Mouse (Mus musculus) heart, embryonic 15.5 days (tissue): ENCODE data around the gene Itpr3. TPM values are rescaled to one million over a fixed set of nuclear protein-coding genes. Genes with fewer than 3 reads are reported as not detected.

Experiments used
- ATAC-seq: fragments of 200-750 bp; cut with Nextera tagmentation; replicated peaks from 2 replicates; pipeline ENCODE4 v1.8.0; 2017; ENCODE audit warnings: low read depth, moderate TSS enrichment; ENCODE audit not compliant: insufficient number of reproducible peaks, insufficient read depth, low FRiP score
- H3K27ac ChIP-seq: fragments of 300-500 bp; sonication (generic); 2 replicates; pipeline ENCODE4 v1.5.1; 2015; ENCODE audit warnings: mild to moderate bottlenecking, inconsistent platforms
- H3K27me3 ChIP-seq: fragments of 300-500 bp; sonication (generic); 2 replicates; pipeline ENCODE4 v1.6.1; 2015; ENCODE audit warnings: inconsistent platforms
- H3K36me3 ChIP-seq: fragments of 300-500 bp; sonication (generic); 2 replicates; pipeline ENCODE4 v1.6.1; 2015; ENCODE audit warnings: mild to moderate bottlenecking, inconsistent platforms
- H3K4me1 ChIP-seq: fragments of 300-500 bp; sonication (generic); replicated peaks from 2 replicates; pipeline ENCODE4 v1.6.1; 2015; ENCODE audit warnings: inconsistent platforms
- H3K4me2 ChIP-seq: fragments of 300-500 bp; sonication (generic); 2 replicates; pipeline ENCODE4 v1.6.1; 2015; ENCODE audit warnings: inconsistent platforms, mild to moderate bottlenecking, moderate library complexity
- H3K4me3 ChIP-seq: fragments of 300-500 bp; sonication (generic); 2 replicates; pipeline ENCODE4 v1.5.1; 2015; ENCODE audit warnings: mild to moderate bottlenecking, inconsistent platforms
- H3K9ac ChIP-seq: fragments of 300-500 bp; sonication (generic); 2 replicates; pipeline ENCODE4 v1.6.1; 2015; ENCODE audit warnings: mild to moderate bottlenecking, inconsistent platforms
- H3K9me3 ChIP-seq: fragments of 300-500 bp; sonication (generic); replicated peaks from 2 replicates; pipeline ENCODE4 v1.6.1; 2016; ENCODE audit warnings: inconsistent platforms
- WGBS: fragments of 180-500 bp; shearing (Covaris S2); methylation state at CpG from one replicate; pipeline ENCODE4 v1.1.7; 2015; ENCODE audit warnings: mixed read lengths; 5-methylcytosine and 5-hydroxymethylcytosine counted together
- microRNA-seq: library from miRNA; unstranded; fragments of <30 nt; microRNA quantifications from one replicate; pipeline ENCODE4, GENCODE M21; 2016
- polyA plus RNA-seq: library from polyadenylated mRNA; unstranded; fragments of >200 nt; fragmentation: Nextera tagmentation; extraction: Ambion mirVana; gene quantifications from 2 replicates; pipeline ENCODE4 v1.2.1, GENCODE M21; 2015

Itpr3 gene
- polyA plus RNA-seq, 1 experiment from 2014 or later = 1.4 TPM

DNA sequence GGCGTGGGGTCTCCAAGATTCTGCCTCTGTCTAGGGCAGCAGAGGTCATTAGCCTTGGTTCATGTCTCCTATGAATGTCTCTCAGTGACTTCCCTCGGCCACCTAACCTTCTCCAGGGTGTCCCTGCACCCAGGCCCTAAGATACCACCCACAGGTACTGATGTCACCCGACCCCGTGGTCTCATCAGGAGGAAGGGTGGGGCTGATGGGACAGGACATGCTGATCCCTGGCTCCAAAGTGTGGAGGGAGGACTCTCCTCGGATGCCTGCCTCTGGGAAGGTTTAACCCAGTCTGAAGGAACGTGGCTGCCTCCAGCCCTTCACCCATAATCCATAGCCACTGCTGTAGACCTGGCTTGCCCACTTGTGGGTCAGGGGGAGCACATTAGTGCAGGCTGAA is 109.8 kb downstream of the Itpr3 start:
- H3K4me2 ChIP-seq = no peak overlapping the region
- H3K36me3 ChIP-seq = no peaks in the 10 kb centered on the region
- WGBS = 71% methylated on average over 6 of the region's 6 CpGs
- 0 out of 2 replicates have a peak, but pooled peaks cover 5% of the 10 kb centered on the region for H3K4me1 ChIP-seq
- H3K9me3 ChIP-seq = no peaks in the 10 kb centered on the region
- H3K9ac ChIP-seq = no peak overlapping the region
- ATAC-seq = no peak
- no peak overlapping the region for H3K27ac ChIP-seq
- H3K27me3 ChIP-seq = 0 out of 2 replicates have a peak, but pooled peaks cover 3% of the 10 kb centered on the region
- no peak overlapping the region for H3K4me3 ChIP-seq

- Histone ChIP-seq H3K36me3 (no peaks in the 10 kb centered on the region), H3K27me3 (0 out of 2 replicates have a peak, but pooled peaks cover 3% of the 10 kb centered on the region), H3K9me3 (no peaks in the 10 kb centered on the region), H3K9ac (no peak within 1 kb of the TSS), H3K4me1 (0 out of 2 replicates have a peak, but pooled peaks cover 5% of the 10 kb centered on the region), H3K4me3 (no peak within 1 kb of the TSS), H3K4me2 (no peak within 1 kb of the TSS), H3K27ac (peak within 1 kb of the TSS; percentile 7; the same call in 1 of the 2 replicates)
- 26% methylated on average over 4 of the region's 4 CpGs for WGBS
- peak; percentile 58; the same call in 1 of the 2 replicates for ATAC-seq
These were observed 110.4 kb downstream of the Itpr3 start, which contains the start of gene Ip6k3 for GRCm38 (mm10) chr17:27167545-27167944. Ip6k3 (minus strand) TSS chr17:27167795.

- no peaks in the 10 kb centered on the region for H3K36me3 ChIP-seq
- ATAC-seq = no peak
- 0 out of 2 replicates have a peak, but pooled peaks cover 3% of the 10 kb centered on the region for H3K27me3 ChIP-seq
- no peak overlapping the region for H3K4me2 ChIP-seq
- 0 out of 2 replicates have a peak, but pooled peaks cover 5% of the 10 kb centered on the region for H3K4me1 ChIP-seq
- no peaks in the 10 kb centered on the region for H3K9me3 ChIP-seq
- H3K9ac ChIP-seq = no peak overlapping the region
- H3K4me3 ChIP-seq = no peak overlapping the region
- no peak overlapping the region for H3K27ac ChIP-seq
- WGBS = 88% methylated on average over 4 of the region's 4 CpGs
These were observed 111.5 kb downstream of the Itpr3 start for GRCm38 (mm10) chr17:27168569-27168968.

DNA sequence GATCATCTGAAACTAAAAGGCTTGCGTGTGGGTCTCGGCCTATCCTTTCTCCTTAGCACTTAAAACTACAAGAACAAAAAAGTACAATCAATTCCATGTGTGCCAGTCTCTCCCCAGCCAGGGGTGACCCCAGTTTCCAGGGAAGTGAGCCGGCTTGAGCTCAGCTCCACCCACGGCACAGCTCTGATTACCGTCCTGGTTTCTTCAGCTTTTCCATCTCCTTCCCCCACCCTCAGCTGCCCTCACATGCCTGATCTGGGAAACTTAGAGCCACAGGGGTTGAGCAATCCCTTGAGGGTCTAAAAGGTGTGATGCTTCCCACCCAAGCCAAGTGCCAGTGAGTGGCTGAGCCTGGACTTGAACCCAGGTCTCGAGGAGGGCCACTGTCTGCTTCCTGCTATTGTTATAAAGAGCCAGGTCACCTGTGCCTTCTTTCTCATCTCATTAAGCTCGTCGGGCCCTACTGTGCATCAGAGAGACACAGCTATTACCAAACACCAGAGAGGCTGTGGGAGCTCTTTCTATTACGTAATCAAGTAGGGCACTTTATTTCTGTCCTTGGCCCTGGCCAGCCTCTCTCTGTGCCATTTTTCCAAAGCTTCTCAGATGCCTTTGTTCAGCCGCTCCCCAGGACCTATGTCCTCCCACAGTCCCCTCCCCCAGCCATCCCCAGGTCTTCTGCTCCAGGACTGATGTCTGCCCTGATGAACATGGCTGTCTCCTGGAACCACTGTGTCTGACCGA is 113.0 kb downstream of the Itpr3 start:
- Histone ChIP-seq H3K9me3 (no peaks in the 10 kb centered on the region), H3K4me1 (peaks cover 5% of the 10 kb centered on the region; the same call in 1 of the 2 replicates), H3K27me3 (no peaks in the 10 kb centered on the region), H3K4me2 (no peak overlapping the region), H3K36me3 (no peaks in the 10 kb centered on the region), H3K9ac (no peak overlapping the region), H3K4me3 (no peak overlapping the region), H3K27ac (no peak overlapping the region)
- 70% methylated on average over 11 of the region's 11 CpGs for WGBS
- ATAC-seq = no peak

DNA sequence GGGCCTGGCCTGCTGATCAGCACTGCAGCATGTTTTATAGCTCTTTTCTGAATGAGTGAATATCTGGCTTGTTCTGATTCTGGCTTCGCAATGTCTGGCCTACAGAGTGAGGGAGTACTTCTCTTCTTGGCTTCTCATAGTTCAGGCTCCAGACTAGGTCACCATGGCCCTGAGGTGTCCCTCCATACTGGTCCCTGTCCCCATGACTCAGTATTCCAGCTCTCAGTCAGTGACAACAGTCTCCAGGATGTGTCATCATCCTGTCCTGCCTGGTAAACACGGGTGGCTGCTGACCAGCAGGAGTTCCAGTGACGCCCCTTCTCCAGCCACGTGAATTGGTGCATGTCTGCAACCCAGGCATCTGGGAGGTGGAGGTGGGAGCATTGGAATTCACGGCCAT is 114.0 kb downstream of the Itpr3 start:
- Histone ChIP-seq H3K4me2 (no peak overlapping the region), H3K36me3 (no peaks in the 10 kb centered on the region), H3K4me1 (peaks cover 5% of the 10 kb centered on the region; the same call in 1 of the 2 replicates), H3K9ac (no peak overlapping the region), H3K27ac (no peak overlapping the region), H3K27me3 (no peaks in the 10 kb centered on the region), H3K9me3 (no peaks in the 10 kb centered on the region), H3K4me3 (no peak overlapping the region)
- WGBS = 74% methylated on average over 5 of the region's 5 CpGs
- no peak for ATAC-seq

Small RNAs within 50 kb of the gene (microRNA-seq; reads per million reads assigned to microRNA genes)
- not detected for gene Mir7677

Other genes with a start within 250 kb of the Itpr3 start
- gene Nkx2-5, start 212.3 kb upstream of the Itpr3 start, polyA plus RNA-seq = 131 and 147 TPM in 2 replicates
- gene Kifc5b, start 140.2 kb upstream of the Itpr3 start, polyA plus RNA-seq = 5.3 and 7.4 TPM in 2 replicates
- gene Phf1, start 124.3 kb upstream of the Itpr3 start, polyA plus RNA-seq = 7.3 and 9.5 TPM in 2 replicates
- gene Cuta, start 117.7 kb upstream of the Itpr3 start, polyA plus RNA-seq = 144 and 160 TPM in 2 replicates
- gene Syngap1, start 116.1 kb upstream of the Itpr3 start, polyA plus RNA-seq = 0.60 and 1.0 TPM in 2 replicates
- gene Zbtb9, start 84.1 kb upstream of the Itpr3 start, polyA plus RNA-seq = 8.3 and 10.2 TPM in 2 replicates
- 4.7 and 5.7 TPM in 2 replicates for gene Bak1, start 28.3 kb upstream of the Itpr3 start, polyA plus RNA-seq
- gene Uqcc2, start 76.6 kb downstream of the Itpr3 start, polyA plus RNA-seq = 245 and 292 TPM in 2 replicates
- 0.35 and 0.43 TPM in 2 replicates for gene Ip6k3, start 110.5 kb downstream of the Itpr3 start, polyA plus RNA-seq
- gene Lemd2, start 147.2 kb downstream of the Itpr3 start, polyA plus RNA-seq = 7.2 and 10.5 TPM in 2 replicates